Mouse (Mus musculus) C2C12 (cell line): ENCODE data around the gene Ubap1.

ENCODE experiments used
- CTCF ChIP-seq: IDR thresholded peaks from one replicate; pipeline ENCODE4 v1.5.1; 2011; ENCODE audit not compliant: control insufficient read depth, insufficient read depth, insufficient read length
- MYOD1 ChIP-seq: IDR thresholded peaks from one replicate; pipeline ENCODE4 v1.6.1; 2011; ENCODE audit warnings: low read depth; ENCODE audit not compliant: control insufficient read depth, insufficient read length

DNA sequence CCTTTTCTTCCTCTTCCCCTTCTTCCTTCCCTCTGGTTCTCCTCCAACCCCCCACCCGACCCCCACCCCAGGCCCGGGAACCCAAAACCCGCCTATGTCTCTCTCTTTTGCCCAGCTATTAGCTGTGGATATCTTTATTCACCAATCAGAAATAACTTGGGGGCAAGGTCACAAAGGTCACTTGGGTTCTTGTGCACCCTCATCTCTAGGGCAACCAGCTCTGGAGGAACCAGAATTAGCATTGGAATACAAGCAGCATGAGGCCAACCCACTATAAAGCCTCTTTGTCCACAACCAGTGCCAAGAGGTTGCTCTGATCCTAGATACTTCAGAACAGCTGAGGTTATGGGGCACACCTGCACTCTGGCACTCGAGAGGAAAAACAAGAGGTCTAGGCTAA is 19.3 kb upstream of the Ubap1 start:
- TF ChIP-seq CTCF = no peak
- TF ChIP-seq MYOD1 = no peak
